Mouse (Mus musculus): ENCODE results near the gene Cfb. TPM values are rescaled to one million over a fixed set of nuclear protein-coding genes. Genes with fewer than 3 reads are reported as not detected.

The Cfb gene
- polyA plus RNA-seq, 1 experiment from 2014 or later, result 2.2 TPM

GRCm38 (mm10) chr17:34854761-34855160 lies 7.6 kb downstream of the Cfb start:
- no peak overlapping the region for H3K4me3 ChIP-seq
- H3K27ac ChIP-seq (ENCODE audit: poor library complexity, severe bottlenecking), result no peak overlapping the region
- ATAC-seq (ENCODE audit: insufficient number of reproducible peaks, low FRiP score), result no peak
- peaks cover 55% of the 10 kb centered on the region for H3K36me3 ChIP-seq
- no peak overlapping the region for H3K9ac ChIP-seq
- 81% methylated on average over 3 of the region's 3 CpGs for WGBS
- H3K27me3 ChIP-seq (replicated peaks), result no peaks in the 10 kb centered on the region
- H3K4me2 ChIP-seq, result no peak overlapping the region
- peaks cover 10% of the 10 kb centered on the region for H3K4me1 ChIP-seq (replicated peaks)
- H3K9me3 ChIP-seq (replicated peaks), result no peaks in the 10 kb centered on the region

- peaks cover 16% of the 10 kb centered on the region for H3K4me1 ChIP-seq (replicated peaks)
- H3K4me2 ChIP-seq, result no peak overlapping the region
- no peaks in the 10 kb centered on the region for H3K27me3 ChIP-seq (replicated peaks)
- no peak overlapping the region for H3K9ac ChIP-seq
- no peak overlapping the region for H3K4me3 ChIP-seq
- H3K27ac ChIP-seq (ENCODE audit: poor library complexity, severe bottlenecking), result no peak overlapping the region
- H3K36me3 ChIP-seq, result peaks cover 55% of the 10 kb centered on the region
- ATAC-seq (ENCODE audit: insufficient number of reproducible peaks, low FRiP score), result no peak
- WGBS, result 72% methylated on average over 8 of the region's 8 CpGs
- H3K9me3 ChIP-seq (replicated peaks), result no peaks in the 10 kb centered on the region
Measured at GRCm38 (mm10) chr17:34853511-34853910, 8.8 kb downstream of the Cfb start.

GRCm38 (mm10) chr17:34850517-34851125 lies 11.7 kb downstream of the Cfb start:
- ATAC-seq (ENCODE audit: insufficient number of reproducible peaks, low FRiP score), result no peak; the same call in 1 of the 2 replicates
- Histone ChIP-seq H3K27me3 (replicated peaks) (no peaks in the 10 kb centered on the region), H3K4me2 (peak overlapping the region; percentile 92), H3K4me3 (peak overlapping the region; percentile 91), H3K4me1 (replicated peaks) (peaks cover 16% of the 10 kb centered on the region), H3K9ac (peak overlapping the region; percentile 87), H3K27ac (ENCODE audit: poor library complexity, severe bottlenecking) (no peak overlapping the region), H3K9me3 (replicated peaks) (no peaks in the 10 kb centered on the region), H3K36me3 (peaks cover 61% of the 10 kb centered on the region)
- WGBS, result 2% methylated on average over 25 of the region's 25 CpGs

- Histone ChIP-seq H3K27me3 (replicated peaks) (no peaks in the 10 kb centered on the region), H3K9me3 (replicated peaks) (no peaks in the 10 kb centered on the region), H3K4me1 (replicated peaks) (peaks cover 16% of the 10 kb centered on the region), H3K4me3 (peak within 1 kb of the TSS; percentile 91), H3K9ac (peak within 1 kb of the TSS; percentile 87), H3K27ac (ENCODE audit: poor library complexity, severe bottlenecking) (no peak within 1 kb of the TSS), H3K36me3 (peaks cover 61% of the 10 kb centered on the region), H3K4me2 (peak within 1 kb of the TSS; percentile 92)
- ATAC-seq (ENCODE audit: insufficient number of reproducible peaks, low FRiP score), result peak; percentile 97
- WGBS, result under 1% methylated on average over 64 of the region's 65 CpGs
Measured at GRCm38 (mm10) chr17:34849722-34850516, 12.4 kb downstream of the Cfb start, which contains the start of the genes Skiv2l and Nelfe. Skiv2l (minus strand) TSS chr17:34850210. Nelfe (plus strand) TSS chr17:34850391.

GRCm38 (mm10) chr17:34847615-34848014 lies 14.7 kb downstream of the Cfb start:
- Histone ChIP-seq H3K36me3 (peaks cover 62% of the 10 kb centered on the region), H3K9ac (no peak overlapping the region), H3K4me3 (no peak overlapping the region), H3K4me2 (no peak overlapping the region), H3K27ac (ENCODE audit: poor library complexity, severe bottlenecking) (no peak overlapping the region), H3K9me3 (replicated peaks) (no peaks in the 10 kb centered on the region), H3K27me3 (replicated peaks) (no peaks in the 10 kb centered on the region), H3K4me1 (replicated peaks) (peaks cover 16% of the 10 kb centered on the region)
- WGBS, result 89% methylated on average over 7 of the region's 7 CpGs
- ATAC-seq (ENCODE audit: insufficient number of reproducible peaks, low FRiP score), result no peak

GRCm38 (mm10) chr17:34847192-34847591 lies 15.1 kb downstream of the Cfb start:
- Histone ChIP-seq H3K4me3 (no peak overlapping the region), H3K9ac (no peak overlapping the region), H3K4me2 (no peak overlapping the region), H3K9me3 (replicated peaks) (no peaks in the 10 kb centered on the region), H3K27me3 (replicated peaks) (no peaks in the 10 kb centered on the region), H3K27ac (ENCODE audit: poor library complexity, severe bottlenecking) (no peak overlapping the region), H3K36me3 (peaks cover 62% of the 10 kb centered on the region), H3K4me1 (replicated peaks) (peaks cover 16% of the 10 kb centered on the region)
- 79% methylated on average over 6 of the region's 6 CpGs for WGBS
- no peak for ATAC-seq (ENCODE audit: insufficient number of reproducible peaks, low FRiP score)

GRCm38 (mm10) chr17:34844884-34845283 lies 17.4 kb downstream of the Cfb start:
- no peak for ATAC-seq (ENCODE audit: insufficient number of reproducible peaks, low FRiP score)
- 90% methylated on average over 13 of the region's 13 CpGs for WGBS
- Histone ChIP-seq H3K4me1 (replicated peaks) (peaks cover 5% of the 10 kb centered on the region), H3K9ac (no peak overlapping the region), H3K4me3 (no peak overlapping the region), H3K4me2 (no peak overlapping the region), H3K27me3 (replicated peaks) (no peaks in the 10 kb centered on the region), H3K27ac (ENCODE audit: poor library complexity, severe bottlenecking) (no peak overlapping the region), H3K36me3 (peaks cover 83% of the 10 kb centered on the region), H3K9me3 (replicated peaks) (no peaks in the 10 kb centered on the region)

- 0 out of 2 replicates have a peak overlapping the region, but pooled peaks have one; percentile 10 for H3K4me2 ChIP-seq
- ATAC-seq (ENCODE audit: insufficient number of reproducible peaks, low FRiP score), result peak; percentile 46; the same call in 1 of the 2 replicates
- no peak overlapping the region for H3K4me3 ChIP-seq
- no peak overlapping the region for H3K27ac ChIP-seq (ENCODE audit: poor library complexity, severe bottlenecking)
- H3K9ac ChIP-seq, result no peak overlapping the region
- 83% methylated on average over 6 of the region's 6 CpGs for WGBS
- H3K4me1 ChIP-seq (replicated peaks), result peaks cover 22% of the 10 kb centered on the region
- peaks cover 74% of the 10 kb centered on the region for H3K36me3 ChIP-seq
- H3K9me3 ChIP-seq (replicated peaks), result no peaks in the 10 kb centered on the region
- H3K27me3 ChIP-seq (replicated peaks), result no peaks in the 10 kb centered on the region
Measured at GRCm38 (mm10) chr17:34840736-34841307, 21.5 kb downstream of the Cfb start.

- ATAC-seq (ENCODE audit: insufficient number of reproducible peaks, low FRiP score), result no peak
- Histone ChIP-seq H3K4me2 (peak overlapping the region; percentile 97), H3K27me3 (replicated peaks) (no peaks in the 10 kb centered on the region), H3K4me3 (0 out of 2 replicates have a peak overlapping the region, but pooled peaks have one; percentile 5), H3K9me3 (replicated peaks) (no peaks in the 10 kb centered on the region), H3K9ac (no peak overlapping the region), H3K36me3 (peaks cover 56% of the 10 kb centered on the region), H3K4me1 (replicated peaks) (peaks cover 26% of the 10 kb centered on the region), H3K27ac (ENCODE audit: poor library complexity, severe bottlenecking) (no peak overlapping the region)
- 90% methylated on average over 7 of the region's 7 CpGs for WGBS
Measured at GRCm38 (mm10) chr17:34838785-34839184, 23.5 kb downstream of the Cfb start.

- Histone ChIP-seq H3K4me1 (replicated peaks) (peaks cover 26% of the 10 kb centered on the region), H3K4me3 (peak overlapping the region; percentile 92), H3K36me3 (peaks cover 56% of the 10 kb centered on the region), H3K9me3 (replicated peaks) (no peaks in the 10 kb centered on the region), H3K27ac (ENCODE audit: poor library complexity, severe bottlenecking) (peak overlapping the region; percentile 19; the same call in 1 of the 2 replicates), H3K27me3 (replicated peaks) (no peaks in the 10 kb centered on the region), H3K4me2 (peak overlapping the region; percentile 97), H3K9ac (peak overlapping the region; percentile 76)
- ATAC-seq (ENCODE audit: insufficient number of reproducible peaks, low FRiP score), result no peak
- WGBS, result 38% methylated on average over 43 of the region's 43 CpGs
Measured at GRCm38 (mm10) chr17:34837464-34838324, 24.6 kb downstream of the Cfb start.

All from heart, embryonic 12.5 days (tissue).